Mouse (Mus musculus) heart, embryonic 14.5 days (tissue): Measurements from ENCODE around the gene Ctnnbip1. TPM values are rescaled to one million over a fixed set of nuclear protein-coding genes. Genes with fewer than 3 reads are reported as not detected.

Experiments
- ATAC-seq: fragments of 200-750 bp; cut with Nextera tagmentation; 2 replicates; pipeline ENCODE4 v1.8.0; 2017; ENCODE audit warnings: low read depth, moderate TSS enrichment; ENCODE audit not compliant: insufficient number of reproducible peaks, insufficient read depth, low FRiP score
- H3K27ac ChIP-seq, 2 experiments: fragments of 200-500 bp in 1 of 2; fragments of 300-500 bp in 1 of 2; sonication (generic) in 1 of 2; replicated peaks in 1 of 2; 2 replicates each; pipeline ENCODE4 v1.5.1; 2012 to 2014; ENCODE audit warnings: low read depth in 2 of 2, low read length in 2 of 2, control low read depth in 1 of 2, mild to moderate bottlenecking in 1 of 2, mixed read lengths in 1 of 2; ENCODE audit not compliant: control insufficient read depth in 1 of 2, insufficient read depth in 1 of 2
- H3K27me3 ChIP-seq: fragments of 300-500 bp; sonication (generic); 2 replicates; pipeline ENCODE4 v1.6.1; 2014; ENCODE audit warnings: mild to moderate bottlenecking, low read length, control low read depth; ENCODE audit not compliant: control insufficient read depth, insufficient read depth
- H3K36me3 ChIP-seq: fragments of 300-500 bp; sonication (generic); 2 replicates; pipeline ENCODE4 v1.6.1; 2014; ENCODE audit warnings: mild to moderate bottlenecking, control low read depth, low read length, mixed read lengths; ENCODE audit not compliant: control insufficient read depth, insufficient read depth
- H3K4me1 ChIP-seq, 2 experiments: fragments of 200-500 bp in 1 of 2; fragments of 300-500 bp in 1 of 2; sonication (generic) in 1 of 2; 2 replicates each; pipeline ENCODE4 v1.6.1; 2012 to 2014; ENCODE audit warnings: low read length in 2 of 2, control low read depth in 1 of 2, mixed read lengths in 1 of 2; ENCODE audit not compliant: control insufficient read depth in 2 of 2, insufficient read depth in 2 of 2
- H3K4me2 ChIP-seq: fragments of 300-500 bp; sonication (generic); 2 replicates; pipeline ENCODE4 v1.6.1; 2014; ENCODE audit warnings: mild to moderate bottlenecking, low read length
- H3K4me3 ChIP-seq, 2 experiments: fragments of 200-500 bp in 1 of 2; fragments of 300-500 bp in 1 of 2; sonication (generic) in 1 of 2; 2 replicates each; pipeline ENCODE4 v1.5.1; 2012 to 2014; ENCODE audit warnings: low read length in 2 of 2, mild to moderate bottlenecking in 2 of 2, control low read depth in 1 of 2, low read depth in 1 of 2, moderate library complexity in 1 of 2; ENCODE audit not compliant: control insufficient read depth in 1 of 2, insufficient read depth in 1 of 2
- H3K9ac ChIP-seq: fragments of 300-500 bp; sonication (generic); 2 replicates; pipeline ENCODE4 v1.6.1; 2014; ENCODE audit warnings: mild to moderate bottlenecking, low read length
- H3K9me3 ChIP-seq: fragments of 300-500 bp; sonication (generic); 2 replicates; pipeline ENCODE4 v1.6.1; 2016; ENCODE audit warnings: low read length, control low read depth; ENCODE audit not compliant: control insufficient read depth
- WGBS: fragments of 180-500 bp; shearing (Covaris S2); extraction: QIAGEN DNeasy Blood & Tissue Kit; methylation state at CpG from one replicate; pipeline ENCODE4 v1.1.7; 2014; 5-methylcytosine and 5-hydroxymethylcytosine counted together
- polyA plus RNA-seq: library from polyadenylated mRNA; unstranded; fragments of >200 nt; fragmentation: Nextera tagmentation; extraction: Ambion mirVana; gene quantifications from 2 replicates; pipeline ENCODE4 v1.2.1, GENCODE M21; 2014

The Ctnnbip1 gene
- 35.4 and 43.1 TPM in 2 replicates for polyA plus RNA-seq

GRCm38 (mm10) chr4:149517868-149518340, at the start of gene Ctnnbip1:
Gene Ctnnbip1, plus strand, starts transcription at chr4:149518236.
- Histone ChIP-seq H3K4me1 (peaks cover 8 to 10% of the 10 kb centered on the region in 2 experiments; a peak in 3 of 4 replicates), H3K27ac (peak within 1 kb of the TSS in 1 of 2 experiments; percentile 72; a peak in 1 of 4 replicates), H3K4me3 (peak within 1 kb of the TSS; percentile 54 to 89), H3K9me3 (no peaks in the 10 kb centered on the region), H3K27me3 (no peaks in the 10 kb centered on the region), H3K4me2 (peak within 1 kb of the TSS; percentile 95), H3K36me3 (no peaks in the 10 kb centered on the region), H3K9ac (peak within 1 kb of the TSS; percentile 96)
- under 1% methylated on average over 41 of the region's 46 CpGs for WGBS
- peak; percentile 98 for ATAC-seq

- H3K27me3 ChIP-seq, result no peaks in the 10 kb centered on the region
- no peak for ATAC-seq
- no peaks in the 10 kb centered on the region for H3K9me3 ChIP-seq
- no peak overlapping the region for H3K9ac ChIP-seq
- H3K36me3 ChIP-seq, result peaks cover 39% of the 10 kb centered on the region
- H3K4me2 ChIP-seq, result no peak overlapping the region
- no peak overlapping the region for H3K27ac ChIP-seq
- 91% methylated on average over 3 of the region's 3 CpGs for WGBS
- H3K4me3 ChIP-seq, result no peak overlapping the region
- H3K4me1 ChIP-seq, result no peaks in the 10 kb centered on the region
These were observed 48.5 kb upstream of the Ctnnbip1 start for GRCm38 (mm10) chr4:149469557-149469956.

GRCm38 (mm10) chr4:149475096-149475495, 42.9 kb upstream of the Ctnnbip1 start:
- Histone ChIP-seq H3K4me2 (no peak overlapping the region), H3K4me3 (no peak overlapping the region), H3K9me3 (no peaks in the 10 kb centered on the region), H3K9ac (no peak overlapping the region), H3K27ac (no peak overlapping the region), H3K27me3 (no peaks in the 10 kb centered on the region), H3K4me1 (no peaks in the 10 kb centered on the region), H3K36me3 (peaks cover 21% of the 10 kb centered on the region)
- 57% methylated on average over 7 of the region's 7 CpGs for WGBS
- ATAC-seq, result no peak

GRCm38 (mm10) chr4:149477078-149477477, 41.0 kb upstream of the Ctnnbip1 start, which contains the start of gene Tmem274:
Gene Tmem274, plus strand, starts transcription at chr4:149477378.
- H3K27ac ChIP-seq, result no peak within 1 kb of the TSS
- WGBS, result 85% methylated on average over 11 of the region's 11 CpGs
- H3K9ac ChIP-seq, result no peak within 1 kb of the TSS
- peaks cover 20% of the 10 kb centered on the region for H3K36me3 ChIP-seq
- no peaks in the 10 kb centered on the region for H3K27me3 ChIP-seq
- no peak for ATAC-seq
- H3K4me3 ChIP-seq, result no peak within 1 kb of the TSS
- H3K9me3 ChIP-seq, result no peaks in the 10 kb centered on the region
- no peaks in the 10 kb centered on the region for H3K4me1 ChIP-seq
- no peak within 1 kb of the TSS for H3K4me2 ChIP-seq

GRCm38 (mm10) chr4:149484566-149484965, 33.5 kb upstream of the Ctnnbip1 start:
- ATAC-seq, result no peak
- H3K9ac ChIP-seq, result peak overlapping the region; percentile 84
- peak overlapping the region; percentile 73 for H3K4me2 ChIP-seq
- H3K36me3 ChIP-seq, result peaks cover 32% of the 10 kb centered on the region
- H3K27ac ChIP-seq, result peak overlapping the region; percentile 78 to 90
- WGBS, result 40% methylated on average over 3 of the region's 3 CpGs
- peak overlapping the region; percentile 76 to 91 for H3K4me3 ChIP-seq
- H3K4me1 ChIP-seq, result peaks cover 6 to 12% of the 10 kb centered on the region in 2 experiments
- no peaks in the 10 kb centered on the region for H3K9me3 ChIP-seq
- no peaks in the 10 kb centered on the region for H3K27me3 ChIP-seq

- WGBS, result under 1% methylated on average over 60 of the region's 60 CpGs
These were observed 32.8 kb upstream of the Ctnnbip1 start, which contains the start of the genes Nmnat1 and Lzic for GRCm38 (mm10) chr4:149485053-149485824. Gene Nmnat1, minus strand, starts transcription at chr4:149485202. Gene Lzic, plus strand, starts transcription at chr4:149485229.

GRCm38 (mm10) chr4:149485825-149486206, 32.2 kb upstream of the Ctnnbip1 start:
- peak overlapping the region; percentile 71 to 90 for H3K27ac ChIP-seq

More at GRCm38 (mm10) chr4:149485053-149485824, 32.8 kb upstream of the Ctnnbip1 start, which contains the start of the genes Nmnat1 and Lzic:
- H3K27me3 ChIP-seq, result no peaks in the 10 kb centered on the region
- peaks cover 6 to 12% of the 10 kb centered on the region in 2 experiments for H3K4me1 ChIP-seq
- no peaks in the 10 kb centered on the region for H3K9me3 ChIP-seq
- peak within 1 kb of the TSS; percentile 76 to 91 for H3K4me3 ChIP-seq
- H3K36me3 ChIP-seq, result peaks cover 38% of the 10 kb centered on the region
- ATAC-seq, result peak; percentile 96
- H3K27ac ChIP-seq, result peak within 1 kb of the TSS; percentile 78 to 90
- peak within 1 kb of the TSS; percentile 84 for H3K9ac ChIP-seq
- peak within 1 kb of the TSS; percentile 73 for H3K4me2 ChIP-seq

More at GRCm38 (mm10) chr4:149485825-149486206, 32.2 kb upstream of the Ctnnbip1 start:
- peak overlapping the region; percentile 76 to 91 for H3K4me3 ChIP-seq
- H3K9me3 ChIP-seq, result no peaks in the 10 kb centered on the region
- peak overlapping the region; percentile 73 for H3K4me2 ChIP-seq
- H3K36me3 ChIP-seq, result peaks cover 42% of the 10 kb centered on the region
- H3K27me3 ChIP-seq, result no peaks in the 10 kb centered on the region
- H3K9ac ChIP-seq, result peak overlapping the region; percentile 84
- ATAC-seq, result no peak
- H3K4me1 ChIP-seq, result peaks cover 6 to 12% of the 10 kb centered on the region in 2 experiments
- 1% methylated on average over 10 of the region's 10 CpGs for WGBS
